Mouse (Mus musculus) adrenal gland, adult 2 months (tissue): Measurements from ENCODE around the gene Serinc2. TPM values are rescaled to one million over a fixed set of nuclear protein-coding genes. Genes with fewer than 3 reads are reported as not detected.
A peak's percentile ranks its signal among the peaks of the same experiment; 100 is the strongest.
"Not testable (repeated sequence)": the region's sequence is repeated elsewhere in the genome, so short reads cannot be mapped to it uniquely, and the experiment has no call there.

Experiments
- DNase-seq: peaks from one replicate; pipeline ENCODE4 v3.0.0; 2021
- polyA plus RNA-seq: library from polyadenylated mRNA; depleted of rRNA; stranded (reverse); fragments of >200 nt; gene quantifications from 2 replicates; pipeline ENCODE4 v1.2.3, GENCODE M21; 2012
- total RNA-seq, 2 experiments: library from RNA; stranded (reverse); gene quantifications; 2 replicates each; pipeline ENCODE4 v1.2.3; 2021

Serinc2 gene
- total and polyA plus RNA-seq, 3 experiments, result 0.93 to 6.2 (median 1.0) TPM

- DNase-seq, result no peak
These were observed 18.6 kb downstream of the Serinc2 start for GRCm38 (mm10) chr4:130260406-130260805.

- peak; percentile 80 for DNase-seq
These were observed 26.4 kb downstream of the Serinc2 start for GRCm38 (mm10) chr4:130252441-130253157.

GRCm38 (mm10) chr4:130251763-130252162, 27.2 kb downstream of the Serinc2 start:
- DNase-seq, result no peak

GRCm38 (mm10) chr4:130251172-130251705, 27.8 kb downstream of the Serinc2 start:
- no peak for DNase-seq

- DNase-seq, result no peak
These were observed 30.4 kb downstream of the Serinc2 start for GRCm38 (mm10) chr4:130248636-130249035.

- DNase-seq, result peak; percentile 77
These were observed 32.9 kb downstream of the Serinc2 start for GRCm38 (mm10) chr4:130246132-130246531.

- no peak for DNase-seq
These were observed 34.3 kb downstream of the Serinc2 start for GRCm38 (mm10) chr4:130244749-130245148.

GRCm38 (mm10) chr4:130243621-130244020, 35.4 kb downstream of the Serinc2 start:
- DNase-seq, result not testable (repeated sequence)

GRCm38 (mm10) chr4:130242956-130243355, 36.0 kb downstream of the Serinc2 start:
- DNase-seq, result no peak

- no peak for DNase-seq
These were observed 38.3 kb downstream of the Serinc2 start for GRCm38 (mm10) chr4:130240695-130241094.

GRCm38 (mm10) chr4:130237607-130238006, 41.4 kb downstream of the Serinc2 start:
- DNase-seq, result no peak

GRCm38 (mm10) chr4:130236361-130236760, 42.6 kb downstream of the Serinc2 start:
- DNase-seq, result peak; percentile 80

GRCm38 (mm10) chr4:130224071-130224470, 54.9 kb downstream of the Serinc2 start:
- DNase-seq, result no peak

- no peak for DNase-seq
These were observed 56.8 kb downstream of the Serinc2 start, which contains the start of gene Gm853 for GRCm38 (mm10) chr4:130222179-130222578. Gm853 (minus strand) TSS chr4:130222401.

GRCm38 (mm10) chr4:130220176-130220575, 58.8 kb downstream of the Serinc2 start:
- DNase-seq, result no peak

- DNase-seq, result no peak
These were observed 63.6 kb downstream of the Serinc2 start for GRCm38 (mm10) chr4:130215392-130215791.

- no peak for DNase-seq
These were observed 65.1 kb downstream of the Serinc2 start for GRCm38 (mm10) chr4:130213857-130214256.

GRCm38 (mm10) chr4:130213197-130213596, 65.8 kb downstream of the Serinc2 start:
- no peak for DNase-seq

- DNase-seq, result no peak
These were observed 66.6 kb downstream of the Serinc2 start for GRCm38 (mm10) chr4:130212421-130212820.

- no peak for DNase-seq
These were observed 67.1 kb downstream of the Serinc2 start for GRCm38 (mm10) chr4:130211870-130212269.
